Mouse (Mus musculus) kidney, adult 11 months (tissue): ENCODE results near the gene Myh8.
A peak's percentile ranks its signal among the peaks of the same experiment; 100 is the strongest.

Experiments
- DNase-seq: peaks from one replicate; pipeline ENCODE4 v3.0.0; 2022

Myh8 gene

DNA sequence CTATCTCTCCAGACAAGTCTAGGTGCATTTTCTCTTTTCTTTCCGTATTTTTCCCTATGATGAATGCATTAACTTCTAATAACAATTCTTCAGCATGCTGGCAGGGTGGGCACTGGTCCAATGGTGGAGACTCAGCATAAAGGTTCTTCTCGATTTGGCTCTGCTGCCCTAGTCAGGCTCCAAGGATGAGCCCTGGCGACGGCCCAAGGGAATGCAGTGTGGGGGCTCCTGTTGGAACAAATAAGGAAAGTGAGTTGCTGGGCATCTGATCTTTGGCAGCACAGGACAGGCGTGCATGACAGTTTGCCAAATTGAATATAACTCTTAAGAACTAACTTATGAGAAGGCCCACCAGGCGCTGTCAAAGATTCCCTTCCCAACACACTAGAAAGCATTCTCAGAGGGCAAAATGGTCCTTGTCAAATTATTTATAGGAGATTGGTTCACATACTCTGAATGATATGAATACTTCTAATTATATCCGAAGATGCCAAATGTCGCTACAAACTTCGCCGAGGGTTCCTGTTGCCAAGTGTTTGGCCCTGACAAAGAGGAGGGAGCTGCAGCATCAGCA is at the start of gene Myh8:
TSS of gene Myh8 (plus strand) at position 524 of the 574 bp plus-strand sequence.
- DNase-seq, result no peak

- DNase-seq, result no peak
Observed at GRCm38 (mm10) chr11:67228731-67229130, 48.2 kb upstream of the Myh8 start.

- DNase-seq, result no peak
Observed at GRCm38 (mm10) chr11:67229166-67229565, 47.8 kb upstream of the Myh8 start.

GRCm38 (mm10) chr11:67229946-67230345 is 47.0 kb upstream of the Myh8 start:
- no peak for DNase-seq

DNA sequence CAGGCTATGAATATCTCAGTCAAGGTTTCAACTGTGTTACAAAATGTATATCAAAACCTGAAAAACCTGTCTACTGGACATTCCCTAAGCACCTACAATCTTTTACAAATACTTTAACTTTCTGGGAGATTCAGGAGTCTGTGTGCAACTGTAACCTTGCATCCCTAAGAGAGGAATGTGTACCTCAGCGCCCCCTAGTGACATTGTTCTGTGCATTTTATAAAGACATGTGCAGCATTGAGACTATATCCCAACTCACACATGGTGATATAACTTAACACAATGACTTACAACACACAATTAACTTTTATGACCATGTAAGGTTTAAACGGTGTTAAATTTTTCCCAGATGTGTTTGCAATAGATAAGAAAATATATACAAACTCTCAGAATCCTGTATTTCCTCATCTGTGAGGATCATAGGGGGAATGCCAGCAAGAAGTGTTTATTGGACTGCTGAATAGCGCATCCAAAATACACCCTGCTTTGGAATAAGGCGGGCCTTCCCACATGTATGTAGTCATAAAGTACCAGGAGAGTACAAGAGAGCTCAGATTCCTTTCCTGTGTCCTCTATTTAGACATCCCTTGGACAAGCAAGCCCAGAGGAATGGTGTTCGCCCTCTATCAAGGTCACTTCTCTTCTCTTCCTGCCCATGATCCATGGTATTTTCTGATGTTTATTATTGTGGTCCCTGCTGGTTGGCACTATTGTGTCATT is 41.1 kb upstream of the Myh8 start:
- no peak for DNase-seq

DNA sequence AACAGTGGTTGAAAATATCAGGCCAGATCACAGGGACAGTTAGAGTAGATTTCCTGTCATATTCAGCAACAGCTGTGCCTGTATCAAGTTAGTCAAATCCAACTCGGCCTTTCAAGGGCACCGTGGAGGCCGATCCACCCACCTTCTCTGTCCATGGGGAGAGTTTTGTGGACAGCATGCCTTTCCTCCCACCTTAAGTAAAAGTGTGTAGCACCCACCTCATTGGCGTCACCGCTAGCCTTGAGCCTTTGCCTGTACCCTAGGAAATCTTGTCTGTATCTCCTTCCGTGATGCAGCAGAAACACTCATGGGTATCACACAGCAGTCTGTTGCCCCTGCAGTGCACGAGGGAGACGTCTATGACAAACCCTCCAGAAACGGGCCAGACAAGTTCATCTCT is 40.1 kb upstream of the Myh8 start:
- DNase-seq, result no peak

GRCm38 (mm10) chr11:67237481-67238079 is 39.3 kb upstream of the Myh8 start, which contains the start of gene Myh4:
Gene Myh4 (plus strand): TSS chr11:67238029.
- DNase-seq, result no peak

DNA sequence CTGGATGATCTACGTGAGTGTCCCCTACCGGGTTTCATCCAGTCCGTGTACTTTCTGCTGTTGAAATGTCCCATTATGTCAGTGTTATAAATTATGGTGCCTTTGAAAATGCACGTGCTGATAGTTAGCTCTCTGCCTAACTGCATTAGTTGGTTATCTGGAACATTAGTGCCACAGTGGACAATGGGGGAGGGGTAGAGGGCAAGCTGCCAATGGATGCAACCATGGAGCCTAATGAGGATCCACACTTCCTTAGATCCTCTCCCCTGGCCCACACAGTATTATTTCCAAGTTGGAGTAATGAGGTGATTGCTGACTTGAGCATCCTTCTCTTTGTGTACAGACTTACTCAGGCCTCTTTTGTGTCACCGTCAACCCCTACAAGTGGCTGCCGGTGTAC is 35.9 kb upstream of the Myh8 start:
- DNase-seq, result no peak

DNA sequence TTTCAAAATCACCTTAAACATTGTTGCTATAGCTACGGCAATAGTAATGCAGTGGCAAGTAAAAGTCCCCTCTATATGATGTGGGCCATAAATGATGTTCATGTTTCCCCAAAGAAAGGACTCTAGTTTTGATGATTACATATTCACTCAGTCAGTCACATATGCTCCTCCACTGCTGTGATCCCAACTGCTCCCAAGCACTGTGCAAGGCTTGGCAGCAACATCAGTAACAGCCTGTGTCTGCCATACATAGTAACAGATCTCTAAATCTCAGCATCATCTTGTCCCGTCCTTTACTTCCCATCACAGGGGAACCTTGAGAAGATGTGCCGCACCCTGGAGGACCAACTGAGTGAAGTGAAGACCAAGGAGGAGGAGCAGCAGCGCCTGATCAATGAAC is 23.2 kb upstream of the Myh8 start:
- DNase-seq, result no peak

DNA sequence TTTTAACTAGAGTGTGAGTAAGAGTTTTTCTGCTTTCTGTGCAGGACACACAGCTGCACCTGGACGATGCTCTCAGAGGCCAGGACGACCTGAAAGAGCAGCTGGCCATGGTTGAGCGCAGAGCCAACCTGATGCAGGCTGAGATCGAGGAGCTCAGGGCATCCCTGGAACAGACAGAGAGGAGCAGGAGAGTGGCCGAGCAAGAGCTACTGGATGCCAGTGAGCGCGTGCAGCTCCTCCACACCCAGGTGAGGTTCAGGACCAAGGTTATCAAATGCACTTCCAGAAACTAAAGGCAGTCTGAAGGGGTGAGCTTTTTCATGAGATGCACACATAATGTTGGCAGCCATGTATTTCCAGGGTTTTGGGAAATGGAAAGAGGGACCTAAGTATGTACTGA is 19.9 kb upstream of the Myh8 start:
- DNase-seq, result no peak

GRCm38 (mm10) chr11:67260956-67261355 is 16.0 kb upstream of the Myh8 start:
- no peak for DNase-seq

DNA sequence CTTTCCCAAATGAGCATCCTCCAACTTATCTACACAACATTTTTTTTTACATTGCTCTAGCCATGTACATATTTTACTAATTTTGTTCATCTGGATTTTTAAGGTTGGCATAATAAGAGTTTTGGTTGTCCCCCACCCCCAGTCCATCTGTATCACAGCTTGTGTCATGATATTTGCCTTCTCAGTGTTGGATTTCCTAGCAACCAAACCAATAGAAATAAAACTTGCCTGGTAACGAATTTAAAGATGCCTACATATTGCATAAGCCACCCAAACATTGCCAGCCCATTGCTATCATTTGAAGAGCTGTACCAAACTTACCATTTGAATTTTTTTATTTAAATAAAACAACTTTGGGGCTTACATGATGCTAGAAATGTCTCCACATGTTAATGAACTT is 16.5 kb downstream of the Myh8 start:
- no peak for DNase-seq

DNA sequence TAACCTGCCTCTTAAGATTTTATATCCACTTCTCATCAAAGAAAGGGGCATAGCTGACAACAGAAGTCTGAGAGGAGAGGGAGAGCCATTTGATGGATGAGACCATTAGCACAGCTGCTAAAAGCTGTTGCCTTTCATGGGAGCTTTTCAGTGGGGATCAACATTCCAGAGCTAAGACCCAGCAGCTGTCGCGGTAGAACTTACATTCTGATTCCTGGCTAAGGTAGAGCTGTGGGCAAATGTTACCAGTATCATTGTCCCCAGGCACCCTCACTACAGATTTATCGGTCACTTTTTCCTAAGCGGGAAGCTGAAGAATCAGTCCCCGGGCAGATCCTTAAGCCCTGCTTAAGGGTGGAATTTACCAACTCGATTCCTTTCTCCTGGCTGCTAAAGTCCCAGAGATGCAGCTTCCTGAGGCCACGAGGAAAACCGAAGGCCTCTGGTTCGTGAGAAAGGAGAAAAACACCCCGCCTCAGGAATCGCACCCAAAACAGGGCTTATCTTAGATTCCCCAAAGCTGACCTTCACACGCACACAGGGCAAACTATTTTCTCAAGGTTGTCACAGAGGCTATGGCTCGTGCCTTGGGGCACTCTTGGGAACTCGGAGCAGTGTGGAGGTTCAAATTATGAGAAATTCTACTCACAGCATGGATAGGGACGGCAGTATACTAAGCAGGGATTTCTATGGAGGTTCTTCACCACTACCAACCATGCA is 37.0 kb downstream of the Myh8 start:
- no peak for DNase-seq

DNA sequence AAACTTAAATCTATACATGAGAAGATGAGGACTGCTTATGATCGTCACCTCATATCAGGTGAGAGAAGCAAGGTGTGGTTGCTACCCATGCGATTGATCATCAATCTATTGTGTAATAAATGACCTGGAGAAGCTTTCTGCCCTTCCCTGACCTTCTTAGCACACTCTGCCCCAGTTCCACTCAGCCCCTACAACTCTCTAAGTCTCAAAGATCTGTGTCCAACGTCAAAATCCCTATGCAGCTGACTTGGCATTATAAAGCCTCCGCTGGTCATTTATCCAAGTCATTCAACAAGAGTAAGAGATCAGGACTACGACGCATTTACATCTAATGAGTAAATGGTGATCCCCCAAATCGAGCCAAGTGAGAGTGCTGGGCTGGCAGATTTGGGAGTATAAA is 44.4 kb downstream of the Myh8 start, which contains the start of gene Myh13:
TSS of gene Myh13 (plus strand) at position 301 of the 400 bp plus-strand sequence.
- no peak for DNase-seq

DNA sequence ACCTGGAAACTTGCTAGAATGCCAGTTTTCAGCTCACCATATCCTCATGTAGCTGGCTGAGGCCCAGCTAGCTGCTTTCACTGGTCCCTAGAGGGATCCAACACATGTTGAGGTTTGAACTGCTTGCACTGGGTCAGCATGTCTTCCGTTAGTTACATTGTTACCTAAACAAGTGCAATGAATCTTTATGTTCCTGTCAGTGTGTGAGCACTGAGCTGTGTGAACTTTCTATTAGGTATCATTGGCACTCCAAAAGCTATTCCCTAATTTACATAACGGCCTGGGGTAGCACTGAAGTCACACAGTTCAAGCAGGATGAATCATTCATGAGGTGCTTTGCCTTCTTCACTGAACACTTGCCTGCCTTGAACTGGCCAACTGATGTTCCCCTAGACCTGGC is 49.6 kb downstream of the Myh8 start:
- no peak for DNase-seq

DNA sequence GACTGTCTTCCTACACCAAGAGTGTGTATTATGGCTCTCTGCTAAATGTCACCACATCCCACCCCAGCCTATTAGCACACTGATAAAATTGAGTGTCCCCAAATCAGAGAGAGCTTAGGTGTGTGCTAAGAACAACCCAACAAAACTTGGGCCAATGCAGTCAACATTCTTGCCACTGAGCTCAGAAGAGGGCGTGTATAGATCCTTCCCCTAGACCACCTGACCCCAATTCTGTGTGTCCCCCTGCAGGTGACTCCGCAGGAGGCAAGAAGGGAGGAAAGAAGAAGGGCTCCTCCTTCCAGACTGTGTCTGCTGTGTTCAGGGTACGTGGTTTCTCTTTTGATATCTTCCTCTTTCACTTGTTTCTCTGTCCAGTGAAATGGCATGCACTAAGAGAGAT is 67.6 kb downstream of the Myh8 start:
- DNase-seq, result no peak

- no peak for DNase-seq
Observed at GRCm38 (mm10) chr11:67345186-67345855, 68.4 kb downstream of the Myh8 start.

GRCm38 (mm10) chr11:67345856-67346236 is 68.9 kb downstream of the Myh8 start:
- no peak for DNase-seq

GRCm38 (mm10) chr11:67350153-67350768 is 73.3 kb downstream of the Myh8 start:
- DNase-seq, result peak; percentile 65

DNA sequence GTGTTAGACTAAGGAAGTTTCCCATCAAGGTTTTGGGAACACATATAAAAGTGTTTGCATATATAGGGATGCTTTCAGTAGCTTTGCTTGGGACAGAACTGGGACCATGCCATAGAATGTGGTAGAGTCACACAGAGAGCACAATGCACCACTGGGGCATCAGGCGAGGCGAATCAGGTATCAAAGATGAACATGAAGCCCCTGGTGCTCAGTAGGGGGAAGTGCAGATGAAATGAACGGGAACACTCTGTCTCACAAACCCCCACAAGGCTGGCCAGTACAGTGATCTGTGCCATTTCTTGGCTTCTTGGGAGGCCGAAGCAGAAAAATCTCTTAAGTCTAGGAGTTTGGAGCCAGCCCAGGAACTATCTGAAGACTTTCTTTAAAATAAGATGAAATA is 76.1 kb downstream of the Myh8 start:
- DNase-seq, result no peak

DNA sequence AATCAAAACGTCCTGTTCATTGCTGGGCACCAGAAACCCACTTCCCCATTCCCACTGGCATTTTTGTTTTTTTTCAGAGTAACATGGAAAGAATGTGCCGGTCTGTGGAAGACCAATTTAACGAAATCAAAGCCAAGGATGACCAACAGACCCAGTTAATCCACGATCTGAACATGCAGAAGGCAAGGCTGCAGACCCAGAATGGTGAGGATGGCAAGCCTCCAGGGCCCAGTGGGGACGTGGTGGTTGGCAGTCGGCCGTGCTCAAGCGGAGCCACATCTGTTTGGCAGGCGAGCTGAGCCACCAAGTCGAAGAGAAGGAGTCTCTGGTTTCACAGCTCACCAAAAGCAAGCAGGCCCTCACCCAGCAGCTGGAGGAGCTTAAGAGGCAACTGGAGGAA is 81.1 kb downstream of the Myh8 start:
- no peak for DNase-seq
